Mouse (Mus musculus) urinary bladder, postnatal 25 days (tissue): ENCODE measurements around the gene Cdk2ap1.
"Not testable (repeated sequence)": the region's sequence is repeated elsewhere in the genome, so short reads cannot be mapped to it uniquely, and the experiment has no call there.

ENCODE experiments used
- DNase-seq: peaks from one replicate; pipeline ENCODE4 v3.0.0; 2022; ENCODE audit warnings: low spot score

Cdk2ap1 gene

GRCm38 (mm10) chr5:124362982-124363381 lies at the start of gene Cdk2ap1:
Gene Cdk2ap1 (minus strand): TSS chr5:124363082.
- DNase-seq, result not testable (repeated sequence)

GRCm38 (mm10) chr5:124412163-124412562 lies 49.3 kb upstream of the Cdk2ap1 start:
- no peak for DNase-seq

GRCm38 (mm10) chr5:124410808-124411207 lies 47.9 kb upstream of the Cdk2ap1 start:
- DNase-seq, result no peak

- no peak for DNase-seq
Measured at GRCm38 (mm10) chr5:124393726-124394125, 30.8 kb upstream of the Cdk2ap1 start.

- no peak for DNase-seq
Measured at GRCm38 (mm10) chr5:124392412-124392811, 29.5 kb upstream of the Cdk2ap1 start.

GRCm38 (mm10) chr5:124387932-124388331 lies 25.1 kb upstream of the Cdk2ap1 start:
- no peak for DNase-seq

- no peak for DNase-seq
Measured at GRCm38 (mm10) chr5:124380121-124380520, 17.2 kb upstream of the Cdk2ap1 start.

- DNase-seq, result no peak
Measured at GRCm38 (mm10) chr5:124377149-124377548, 14.3 kb upstream of the Cdk2ap1 start.

- DNase-seq, result no peak
Measured at GRCm38 (mm10) chr5:124376401-124376800, 13.5 kb upstream of the Cdk2ap1 start.

GRCm38 (mm10) chr5:124374298-124374697 lies 11.4 kb upstream of the Cdk2ap1 start:
- no peak for DNase-seq

GRCm38 (mm10) chr5:124366721-124367120 lies 3.8 kb upstream of the Cdk2ap1 start:
- no peak for DNase-seq

GRCm38 (mm10) chr5:124365754-124366153 lies 2.9 kb upstream of the Cdk2ap1 start:
- DNase-seq, result no peak

- DNase-seq, result no peak
Measured at GRCm38 (mm10) chr5:124364173-124364918, 1.5 kb upstream of the Cdk2ap1 start.

GRCm38 (mm10) chr5:124359641-124360040 lies 3.2 kb downstream of the Cdk2ap1 start:
- no peak for DNase-seq

GRCm38 (mm10) chr5:124356695-124357094 lies 6.2 kb downstream of the Cdk2ap1 start:
- no peak for DNase-seq

- no peak for DNase-seq
Measured at GRCm38 (mm10) chr5:124355425-124355959, 7.4 kb downstream of the Cdk2ap1 start.

GRCm38 (mm10) chr5:124354574-124355424 lies 8.1 kb downstream of the Cdk2ap1 start:
- DNase-seq, result no peak

- peak; percentile 60 for DNase-seq
Measured at GRCm38 (mm10) chr5:124353726-124354547, 8.9 kb downstream of the Cdk2ap1 start.

- DNase-seq, result no peak
Measured at GRCm38 (mm10) chr5:124353011-124353725, 9.7 kb downstream of the Cdk2ap1 start.

GRCm38 (mm10) chr5:124352141-124352920 lies 10.6 kb downstream of the Cdk2ap1 start:
- peak; percentile 55 for DNase-seq
